Mouse (Mus musculus) MEL (cell line): ENCODE results near the gene Poldip2.

Experiments
- CHD2 ChIP-seq: IDR thresholded peaks from 2 replicates; pipeline ENCODE4 v1.6.1; 2011; ENCODE audit warnings: low read length, improper control_type of control experiment
- CTCF ChIP-seq, 3 experiments: IDR thresholded peaks in 2 of 3; conservative IDR thresholded peaks in 1 of 3; 2 replicates each; pipeline ENCODE4 v1.5.1; 2011 to 2012; ENCODE audit warnings: low read length in 3 of 3, low read depth in 2 of 3, mild to moderate bottlenecking in 2 of 3, improper control_type of control experiment in 1 of 3, inconsistent platforms in 1 of 3, mixed read lengths in 1 of 3, moderate library complexity in 1 of 3; ENCODE audit not compliant: control insufficient read depth in 1 of 3, insufficient read depth in 1 of 3, poor library complexity in 1 of 3, severe bottlenecking in 1 of 3
- E2F4 ChIP-seq: IDR thresholded peaks from 2 replicates; pipeline ENCODE4 v1.6.1; 2011; ENCODE audit warnings: low read depth, low read length, improper control_type of control experiment, borderline replicate concordance
- MAFK ChIP-seq: IDR thresholded peaks from 2 replicates; pipeline ENCODE4 v1.6.1; 2011; ENCODE audit warnings: low read depth, mild to moderate bottlenecking, low read length, improper control_type of control experiment, borderline replicate concordance
- NELFE ChIP-seq: IDR thresholded peaks from 2 replicates; pipeline ENCODE4 v1.6.1; 2011; ENCODE audit warnings: low read depth, low read length, improper control_type of control experiment
- POLR2A ChIP-seq, 2 experiments: IDR thresholded peaks; 2 replicates each; pipeline ENCODE4 v1.6.1; 2011 to 2012; ENCODE audit warnings: low read length in 2 of 2, mild to moderate bottlenecking in 2 of 2, control low read depth in 1 of 2, improper control_type of control experiment in 1 of 2, low read depth in 1 of 2, moderate library complexity in 1 of 2; ENCODE audit not compliant: control insufficient read depth in 1 of 2, insufficient read depth in 1 of 2, poor library complexity in 1 of 2
- UBTF ChIP-seq: IDR thresholded peaks from 2 replicates; pipeline ENCODE4 v1.6.1; 2012; ENCODE audit warnings: low read depth, mild to moderate bottlenecking, inconsistent platforms, low read length, improper control_type of control experiment, moderate library complexity, borderline replicate concordance; ENCODE audit not compliant: insufficient read depth
- ZC3H11A ChIP-seq: IDR thresholded peaks from 2 replicates; pipeline ENCODE4 v1.6.1; 2012; ENCODE audit warnings: low read depth, mild to moderate bottlenecking, inconsistent platforms, low read length, improper control_type of control experiment
- ZMIZ1 ChIP-seq: IDR thresholded peaks from 2 replicates; pipeline ENCODE4 v1.6.1; 2012; ENCODE audit warnings: low read depth, mild to moderate bottlenecking, inconsistent platforms, low read length, improper control_type of control experiment, moderate library complexity

DNA sequence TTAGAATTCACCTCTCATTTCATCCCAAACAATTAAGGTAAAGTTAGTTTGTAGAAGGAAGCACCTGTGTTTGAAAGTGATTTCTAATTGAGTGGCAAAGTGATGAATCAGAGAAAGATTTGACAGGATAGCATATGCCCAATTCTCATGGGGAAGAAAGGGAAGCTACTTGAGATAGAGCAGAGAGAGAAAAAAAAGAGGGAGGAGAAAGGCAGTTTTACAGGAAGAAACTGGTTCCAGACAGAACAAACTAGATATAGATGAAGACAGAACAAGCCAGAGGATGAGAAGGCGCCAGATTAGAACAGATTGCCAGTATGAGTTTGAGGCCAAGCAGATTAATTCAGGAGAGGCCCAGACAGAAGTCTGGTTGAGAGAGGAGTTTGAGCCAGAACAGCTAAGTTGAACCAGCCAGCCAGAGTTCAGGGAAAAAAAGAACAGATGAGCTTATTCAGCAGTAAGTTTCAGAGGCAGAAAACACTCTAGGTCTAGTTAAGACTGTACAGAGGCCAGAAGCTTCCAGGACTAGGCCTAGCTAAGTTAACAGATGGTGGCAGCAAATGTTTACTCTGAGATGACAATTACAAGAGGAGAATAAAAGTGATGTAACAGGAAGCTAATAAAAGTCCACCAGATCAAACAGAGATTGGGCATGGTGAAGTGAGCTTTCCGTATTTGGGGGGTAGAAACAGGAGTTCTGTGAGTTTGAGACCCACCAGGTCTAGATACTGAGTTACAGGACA, 35.9 kb downstream of the Poldip2 start:
- TF ChIP-seq ZMIZ1 (no peak), ZC3H11A (no peak), CHD2 (no peak), MAFK (no peak), POLR2A (IDR thresholded peaks at IDR 0.05; ENCODE audit: control insufficient read depth in 1 of 2, insufficient read depth in 1 of 2, low read depth in 1 of 2, low read length in 2 of 2, poor library complexity in 1 of 2) (no peak), CTCF (IDR thresholded peaks at IDR 0.05 in 2 of 3, conservative IDR thresholded peaks at IDR 0.05 in 1 of 3; ENCODE audit: control insufficient read depth in 1 of 3, insufficient read depth in 1 of 3, low read depth in 2 of 3, low read length in 3 of 3, poor library complexity in 1 of 3, severe bottlenecking in 1 of 3) (no peak), E2F4 (no peak), UBTF (no peak), NELFE (no peak)
